Comparison of ENCODE assay signal across 18 mouse cellular contexts in the genomic region with DNA sequence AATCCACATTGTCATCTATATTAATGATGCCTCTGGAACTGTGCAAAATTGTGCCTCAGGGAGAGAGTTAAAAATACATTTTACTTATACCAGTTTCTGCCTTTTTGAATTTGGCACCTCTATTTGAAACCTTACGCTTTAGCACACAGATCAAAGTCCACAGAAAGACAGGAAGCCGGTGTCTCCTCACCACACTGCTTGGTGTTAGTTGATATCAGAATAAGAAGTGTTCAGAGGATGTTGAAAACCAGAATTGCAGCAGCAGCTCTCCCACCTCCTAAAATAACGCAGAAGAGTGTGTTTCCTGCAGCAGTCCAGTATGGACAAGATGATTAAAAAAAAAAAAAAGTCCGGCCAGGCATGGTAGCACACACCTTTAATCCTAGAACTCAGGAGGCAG. TPM values are rescaled to one million over a fixed set of nuclear protein-coding genes. Genes with fewer than 3 reads are reported as not detected.
DNase-seq lines count a peak whose midpoint lies in the region; ATAC-seq and TF ChIP-seq lines count a peak whose summit lies in the region.
"Had no signal": no experiment of that assay in that cellular context is flagged by ENCODE, and none has a peak within 500 bp of the region (broad histone marks: within the 10 kb centered on the region; RNA-seq: fewer than 3 reads in every experiment).

No protein-coding gene starts in this region.

- no peaks in the 10 kb centered on the region for H3K36me3 ChIP-seq in heart, embryonic 11.5 days (ENCODE audit: control insufficient read depth, insufficient read depth, low read length)
- H3K36me3 ChIP-seq: limb, embryonic 12.5 days; stomach, embryonic 15.5 days had no signal

- no peak overlapping the region for H3K27ac ChIP-seq in heart, embryonic 11.5 days (ENCODE audit: low read depth, low read length)
- no peak overlapping the region for H3K27ac ChIP-seq in left cerebral cortex, adult 2 months
- H3K27ac ChIP-seq: forebrain, embryonic 13.5 days; heart, adult 2 months; hindbrain, embryonic 14.5 days; limb, embryonic 12.5 days; stomach, embryonic 15.5 days had no signal

- WGBS in heart, embryonic 11.5 days (ENCODE audit: insufficient replicate concordance), result 40% methylated on average over 4 of the region's 4 CpGs

- H3K4me3 ChIP-seq in heart, embryonic 11.5 days (ENCODE audit: low read depth, low read length), result no peak overlapping the region
- no peak overlapping the region for H3K4me3 ChIP-seq in left cerebral cortex, adult 2 months
- H3K4me3 ChIP-seq: forebrain, embryonic 13.5 days; heart, adult 2 months; limb, embryonic 12.5 days; stomach, embryonic 15.5 days had no signal

- DNase-seq in thymus, postnatal 36 days, result peak; percentile 40 to 60
- DNase-seq in left cerebral cortex, adult 2 months (ENCODE audit: extremely low spot score in 1 of 2, low spot score in 2 of 2), result no peak
- DNase-seq: adrenal gland, postnatal 14 days; cerebellum, adult 9-10 months; heart, adult 2 months; heart, postnatal 10 days; kidney, adult 18-20 months; lung, postnatal 14 days; midbrain, embryonic 14.5 days had no signal

- no peak overlapping the region for H3K4me2 ChIP-seq in heart, embryonic 11.5 days
- H3K4me2 ChIP-seq: forebrain, embryonic 13.5 days; hindbrain, embryonic 14.5 days; limb, embryonic 12.5 days; stomach, embryonic 15.5 days had no signal

- no peaks in the 10 kb centered on the region for H3K27me3 ChIP-seq in heart, embryonic 11.5 days (ENCODE audit: control insufficient read depth, insufficient read depth, low read length)
- H3K27me3 ChIP-seq: forebrain, embryonic 13.5 days; limb, embryonic 12.5 days; stomach, embryonic 15.5 days had no signal

- TF ChIP-seq CTCF in left cerebral cortex, adult 2 months (IDR thresholded peaks at IDR 0.05), result no peak

- H3K4me1 ChIP-seq in heart, embryonic 11.5 days (ENCODE audit: control insufficient read depth, insufficient read depth, low read length), result no peaks in the 10 kb centered on the region
- H3K4me1 ChIP-seq: forebrain, embryonic 13.5 days; limb, embryonic 12.5 days; stomach, embryonic 15.5 days had no signal

- intact Hi-C loops in left cerebral cortex, adult 2 months (cut with DNase I), result no loop called here

- ATAC-seq in CD4-positive, CD25-positive, alpha-beta regulatory T cell, adult 4 months, result peak; percentile 82
- ATAC-seq in activated CD4-positive, CD25-positive, alpha-beta regulatory T cell, adult 4 months, result peak; percentile 86
- peak; percentile 51 for ATAC-seq in megakaryocyte progenitor cell, adult 5-6 weeks (replicated peaks; ENCODE audit: poor library complexity)
- ATAC-seq in erythroid progenitor cell, adult 5-6 weeks (replicated peaks; ENCODE audit: low FRiP score, poor library complexity, severe bottlenecking), result no peak
- no peak for ATAC-seq in heart, embryonic 11.5 days (replicated peaks; ENCODE audit: insufficient number of reproducible peaks, low FRiP score, low TSS enrichment)
- ATAC-seq: forebrain, embryonic 13.5 days had no signal

- H3K9ac ChIP-seq in heart, embryonic 11.5 days (ENCODE audit: low read depth, low read length), result no peak overlapping the region
- H3K9ac ChIP-seq: forebrain, embryonic 13.5 days; hindbrain, embryonic 14.5 days; limb, embryonic 12.5 days; stomach, embryonic 15.5 days had no signal

- H3K9me3 ChIP-seq in heart, embryonic 11.5 days (replicated peaks; ENCODE audit: control insufficient read depth, low read length), result no peaks in the 10 kb centered on the region
- H3K9me3 ChIP-seq: forebrain, embryonic 13.5 days; limb, embryonic 12.5 days; stomach, embryonic 15.5 days had no signal

RNA-seq across cellular contexts. Expression of a gene that starts 13.8 kb away (rescaled TPM):
- polyA plus RNA-seq in CD4-positive, CD25-positive, alpha-beta regulatory T cell, adult 4 months (2017; shearing (Covaris generic)), result 10 to 100 TPM; 53.6 to 55.3 TPM
- 10 to 100 TPM; 34.8 to 36.9 TPM for polyA plus RNA-seq in activated CD4-positive, CD25-positive, alpha-beta regulatory T cell, adult 4 months (2017; shearing (Covaris generic))
- 23.9 and 28.5 TPM in 2 replicates for total RNA-seq in megakaryocyte progenitor cell, adult 5-6 weeks (2015)
- 17.3 and 23.5 TPM in 2 replicates for total RNA-seq in megakaryocyte progenitor cell, adult 5-6 weeks (2017)
- 40.4 and 54.1 TPM in 2 replicates for total RNA-seq in erythroid progenitor cell, adult 5-6 weeks (2015; ENCODE audit: low replicate concordance)
- 26.4 and 28.9 TPM in 2 replicates for total RNA-seq in erythroid progenitor cell, adult 5-6 weeks (2017; ENCODE audit: low replicate concordance)
- 16.7 and 17.3 TPM in 2 replicates for polyA plus RNA-seq in heart, embryonic 11.5 days (2014; fragmentation: Nextera tagmentation; extraction: Ambion mirVana)
- 10 to 100 TPM; 18.0 to 22.8 TPM for total RNA-seq in left cerebral cortex, adult 2 months (2021)

Comparison
In these comparisons a context has a peak if more than half of its experiments do, and no peak if none do; other contexts are left out.
1. ATAC-seq: peak in CD4-positive, CD25-positive, alpha-beta regulatory T cell, adult 4 months (single experiment), activated CD4-positive, CD25-positive, alpha-beta regulatory T cell, adult 4 months (single experiment) and megakaryocyte progenitor cell, adult 5-6 weeks (single experiment); none in erythroid progenitor cell, adult 5-6 weeks (single experiment) and heart, embryonic 11.5 days (single experiment).
2. DNase-seq: peak in thymus, postnatal 36 days (2 of 2); none in left cerebral cortex, adult 2 months (0 of 2).